Mouse (Mus musculus): ENCODE data around the gene Hist1h2bm. TPM values are rescaled to one million over a fixed set of nuclear protein-coding genes. Genes with fewer than 3 reads are reported as not detected.
"Not testable (repeated sequence)": the region's sequence is repeated elsewhere in the genome, so short reads cannot be mapped to it uniquely, and the experiment has no call there.

Gene Hist1h2bm
- polyA plus RNA-seq, 1 experiment from 2014 or later: 0.82 TPM

DNA sequence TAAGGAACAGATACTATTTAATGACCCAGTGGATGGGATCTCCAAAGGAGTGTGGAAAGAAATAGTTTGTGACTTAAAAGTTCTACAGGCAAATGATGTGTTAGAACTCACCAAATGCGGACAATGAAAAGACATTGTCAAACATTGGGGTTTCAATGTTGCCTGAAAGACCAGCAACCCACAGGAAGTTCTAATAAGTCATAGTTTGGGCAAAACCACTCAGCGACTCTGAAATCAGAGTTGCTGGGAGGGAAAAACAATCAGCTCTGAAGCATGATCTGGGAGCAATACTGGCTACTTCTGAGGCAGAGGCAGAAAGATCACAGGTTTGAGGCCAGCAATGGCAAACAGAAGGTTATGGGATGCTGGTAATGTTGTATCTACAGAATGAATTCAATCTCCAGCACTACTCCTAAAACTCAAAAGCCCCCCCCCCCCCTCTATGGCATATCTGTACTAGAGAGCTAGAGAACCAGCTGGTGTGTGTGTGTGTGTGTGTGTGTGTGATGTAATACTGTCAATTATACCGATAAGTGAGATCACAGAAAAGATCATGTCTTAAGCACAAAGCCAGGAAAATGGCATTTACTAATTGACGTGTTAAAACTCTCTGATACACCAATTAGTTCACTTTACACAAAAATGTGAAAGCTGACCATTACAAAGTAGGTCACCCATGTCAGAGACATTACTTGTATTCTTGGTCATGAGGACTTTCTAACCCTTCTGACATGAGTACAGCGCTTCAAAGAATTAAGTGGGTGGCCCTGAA, 27.7 kb downstream of the Hist1h2bm start:
- H3K4me3 ChIP-seq (ENCODE audit: low read depth, low read length): peak overlapping the region; percentile 54
- no peaks in the 10 kb centered on the region for H3K36me3 ChIP-seq (ENCODE audit: control insufficient read depth, insufficient read depth, low read length)
- ATAC-seq (ENCODE audit: low read depth): no peak
- 7% methylated on average over 5 of the region's 5 CpGs for WGBS
- no peaks in the 10 kb centered on the region for H3K9me3 ChIP-seq (ENCODE audit: control insufficient read depth, low read length)
- peak overlapping the region; percentile 39 for H3K9ac ChIP-seq (replicated peaks; ENCODE audit: low read depth, low read length)
- H3K4me2 ChIP-seq (ENCODE audit: low read depth, low read length): peak overlapping the region; percentile 91
- H3K27ac ChIP-seq (ENCODE audit: low read depth, low read length): peak overlapping the region; percentile 52; the same call in 1 of the 2 replicates
- H3K4me1 ChIP-seq (ENCODE audit: control insufficient read depth, insufficient read depth, low read length): peaks cover 28% of the 10 kb centered on the region
- H3K27me3 ChIP-seq (ENCODE audit: control insufficient read depth, insufficient read depth, low read length): no peaks in the 10 kb centered on the region

DNA sequence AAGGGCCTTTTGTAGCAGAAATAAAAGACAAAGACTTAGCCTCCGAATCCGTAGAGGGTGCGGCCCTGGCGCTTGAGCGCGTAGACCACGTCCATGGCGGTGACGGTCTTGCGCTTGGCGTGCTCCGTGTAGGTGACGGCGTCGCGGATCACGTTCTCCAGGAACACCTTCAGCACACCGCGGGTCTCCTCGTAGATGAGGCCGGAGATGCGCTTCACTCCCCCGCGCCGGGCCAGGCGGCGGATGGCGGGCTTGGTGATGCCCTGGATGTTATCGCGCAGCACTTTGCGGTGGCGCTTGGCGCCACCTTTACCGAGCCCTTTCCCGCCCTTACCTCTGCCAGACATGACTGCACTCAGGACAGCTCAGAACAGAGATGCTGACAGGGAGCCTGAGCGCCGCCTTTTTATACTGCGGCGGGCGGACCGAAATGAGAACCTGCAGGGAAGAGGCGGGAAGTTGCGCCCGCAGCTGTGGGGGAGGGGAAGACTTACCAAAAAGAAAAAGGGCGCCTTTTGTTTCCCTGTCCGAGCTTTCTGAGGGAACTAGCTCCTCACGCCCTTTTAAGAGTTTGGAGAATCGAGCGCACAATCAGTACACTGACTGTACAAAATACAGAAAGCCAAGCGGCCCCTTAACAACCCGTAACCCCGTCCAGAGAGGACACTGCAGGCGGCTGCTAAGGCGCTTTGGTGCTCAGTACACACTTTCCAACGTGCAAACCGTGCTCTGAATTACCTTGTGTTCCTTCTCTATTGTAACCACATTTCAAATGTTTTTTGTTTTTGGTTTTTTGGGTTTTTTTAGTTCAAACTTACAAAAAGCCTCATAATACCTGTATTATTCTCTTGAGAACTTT, 28.5 kb downstream of the Hist1h2bm start, which contains the start of gene Hist1h4k:
TSS of gene Hist1h4k (minus strand) at position 347 of the 859 bp plus-strand sequence.
- peak within 1 kb of the TSS; percentile 54 for H3K4me3 ChIP-seq (ENCODE audit: low read depth, low read length)
- not testable (repeated sequence) for H3K9me3 ChIP-seq (ENCODE audit: control insufficient read depth, low read length); H3K36me3 ChIP-seq (ENCODE audit: control insufficient read depth, insufficient read depth, low read length); H3K27me3 ChIP-seq (ENCODE audit: control insufficient read depth, insufficient read depth, low read length)
- peak within 1 kb of the TSS; percentile 39 for H3K9ac ChIP-seq (replicated peaks; ENCODE audit: low read depth, low read length)
- H3K27ac ChIP-seq (ENCODE audit: low read depth, low read length): peak within 1 kb of the TSS; percentile 80
- H3K4me1 ChIP-seq (ENCODE audit: control insufficient read depth, insufficient read depth, low read length): peaks cover 33% of the 10 kb centered on the region
- peak within 1 kb of the TSS; percentile 91 for H3K4me2 ChIP-seq (ENCODE audit: low read depth, low read length)
- peak; percentile 88 for ATAC-seq (ENCODE audit: low read depth)
- WGBS: under 1% methylated on average over 42 of the region's 56 CpGs

DNA sequence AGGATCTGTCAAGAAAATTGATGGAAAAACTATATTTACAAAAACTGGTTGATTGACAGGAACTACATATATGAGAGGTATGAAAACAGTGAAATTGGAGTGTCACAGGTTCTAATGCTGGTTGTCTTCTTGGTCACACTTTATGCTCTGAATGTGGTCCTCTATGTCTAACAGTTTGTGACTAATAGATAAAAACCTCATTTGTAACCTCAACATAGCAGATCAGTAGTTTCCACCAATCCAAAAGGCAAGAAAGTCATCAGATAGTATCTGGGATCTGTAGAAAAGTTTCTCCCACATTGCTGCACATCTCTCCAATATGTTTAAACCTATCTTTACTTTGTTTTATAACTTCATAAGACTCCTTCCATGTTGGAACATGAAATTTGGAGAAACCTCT, 29.6 kb downstream of the Hist1h2bm start:
- no peaks in the 10 kb centered on the region for H3K27me3 ChIP-seq (ENCODE audit: control insufficient read depth, insufficient read depth, low read length)

DNA sequence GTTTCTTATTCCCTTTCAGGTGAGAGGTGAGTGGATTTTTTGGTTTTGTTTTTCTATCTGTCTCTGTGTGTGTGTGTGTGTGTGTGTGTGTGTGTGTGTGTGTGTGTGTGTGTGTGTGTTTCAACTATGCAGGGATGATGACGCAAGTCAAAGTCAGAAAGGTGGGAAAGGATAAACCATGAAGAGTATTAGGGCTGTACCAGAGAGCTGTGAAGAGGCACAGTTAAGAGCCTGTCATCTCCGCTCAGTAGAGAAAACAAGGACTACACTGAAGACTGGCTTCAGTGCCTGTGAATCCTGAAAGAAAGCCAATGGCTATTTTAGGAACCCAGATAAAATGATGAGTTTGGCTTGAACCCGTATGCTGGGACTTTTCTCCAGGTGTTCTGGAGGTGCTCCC, 30.0 kb downstream of the Hist1h2bm start:
- Histone ChIP-seq H3K4me2 (ENCODE audit: low read depth, low read length) (no peak overlapping the region), H3K4me3 (ENCODE audit: low read depth, low read length) (no peak overlapping the region), H3K36me3 (ENCODE audit: control insufficient read depth, insufficient read depth, low read length) (no peaks in the 10 kb centered on the region), H3K4me1 (ENCODE audit: control insufficient read depth, insufficient read depth, low read length) (peaks cover 33% of the 10 kb centered on the region), H3K27ac (ENCODE audit: low read depth, low read length) (no peak overlapping the region), H3K27me3 (ENCODE audit: control insufficient read depth, insufficient read depth, low read length) (no peaks in the 10 kb centered on the region), H3K9ac (replicated peaks; ENCODE audit: low read depth, low read length) (no peak overlapping the region), H3K9me3 (ENCODE audit: control insufficient read depth, low read length) (no peaks in the 10 kb centered on the region)
- no peak for ATAC-seq (ENCODE audit: low read depth)
- WGBS: 77% methylated on average over 3 of the region's 3 CpGs

More for the DNA sequence above, 29.6 kb downstream of the Hist1h2bm start:
- no peak overlapping the region for H3K4me2 ChIP-seq (ENCODE audit: low read depth, low read length)
- peaks cover 33% of the 10 kb centered on the region for H3K4me1 ChIP-seq (ENCODE audit: control insufficient read depth, insufficient read depth, low read length)
- no peaks in the 10 kb centered on the region for H3K9me3 ChIP-seq (ENCODE audit: control insufficient read depth, low read length)
- no peak for ATAC-seq (ENCODE audit: low read depth)
- no peak overlapping the region for H3K27ac ChIP-seq (ENCODE audit: low read depth, low read length)
- H3K36me3 ChIP-seq (ENCODE audit: control insufficient read depth, insufficient read depth, low read length): no peaks in the 10 kb centered on the region
- H3K4me3 ChIP-seq (ENCODE audit: low read depth, low read length): no peak overlapping the region
- no peak overlapping the region for H3K9ac ChIP-seq (replicated peaks; ENCODE audit: low read depth, low read length)

DNA sequence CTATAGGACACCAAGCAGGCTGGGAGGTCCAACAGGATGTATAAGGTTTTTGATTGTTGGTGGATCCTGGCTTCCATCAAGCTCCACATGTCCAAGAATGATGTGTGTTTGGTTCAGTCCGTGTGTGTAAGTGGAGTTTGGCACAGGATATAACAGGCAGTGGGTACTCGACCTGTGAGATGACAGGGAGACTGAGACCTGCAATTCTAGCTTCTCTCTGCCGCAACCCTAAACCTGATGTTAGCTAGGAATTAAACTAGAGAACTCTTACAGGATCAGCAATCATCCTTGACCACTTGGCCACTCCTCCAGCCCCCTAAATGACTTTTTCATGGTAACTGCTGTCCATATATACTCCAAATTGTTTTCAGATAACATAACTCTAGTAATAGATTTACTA, 30.5 kb downstream of the Hist1h2bm start:
- Histone ChIP-seq H3K36me3 (ENCODE audit: control insufficient read depth, insufficient read depth, low read length) (no peaks in the 10 kb centered on the region), H3K9me3 (ENCODE audit: control insufficient read depth, low read length) (no peaks in the 10 kb centered on the region), H3K4me1 (ENCODE audit: control insufficient read depth, insufficient read depth, low read length) (peaks cover 30% of the 10 kb centered on the region), H3K9ac (replicated peaks; ENCODE audit: low read depth, low read length) (no peak overlapping the region), H3K27ac (ENCODE audit: low read depth, low read length) (no peak overlapping the region), H3K4me2 (ENCODE audit: low read depth, low read length) (0 out of 2 replicates have a peak overlapping the region, but pooled peaks have one; percentile 71), H3K4me3 (ENCODE audit: low read depth, low read length) (no peak overlapping the region), H3K27me3 (ENCODE audit: control insufficient read depth, insufficient read depth, low read length) (no peaks in the 10 kb centered on the region)
- 49% methylated on average over 3 of the region's 3 CpGs for WGBS
- ATAC-seq (ENCODE audit: low read depth): no peak

DNA sequence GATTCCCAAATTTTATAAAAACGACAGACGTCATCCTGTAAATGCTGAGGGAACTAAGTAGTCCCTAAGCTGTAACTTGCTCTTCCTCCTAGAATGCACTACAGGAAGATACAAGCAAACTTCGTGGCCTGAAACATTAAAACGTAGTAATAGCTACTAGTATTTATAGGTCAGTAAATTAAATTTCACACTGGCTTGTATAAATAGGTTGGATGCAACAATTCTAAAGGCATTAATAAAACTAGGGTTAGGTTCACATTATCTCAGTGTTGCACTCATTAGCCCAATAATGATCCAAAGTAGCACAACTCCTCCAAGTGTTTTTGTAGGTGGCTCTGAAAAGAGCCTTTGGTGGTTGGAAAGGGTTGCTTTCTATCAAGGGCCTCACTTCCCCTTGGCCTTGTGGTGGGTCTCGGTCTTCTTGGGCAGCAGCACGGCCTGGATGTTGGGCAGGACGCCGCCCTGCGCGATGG, 31.2 kb downstream of the Hist1h2bm start:
- Histone ChIP-seq H3K4me3 (ENCODE audit: low read depth, low read length) (peak overlapping the region; percentile 38), H3K4me1 (ENCODE audit: control insufficient read depth, insufficient read depth, low read length) (peaks cover 28% of the 10 kb centered on the region), H3K9me3 (ENCODE audit: control insufficient read depth, low read length) (no peaks in the 10 kb centered on the region), H3K27ac (ENCODE audit: low read depth, low read length) (peak overlapping the region; percentile 85), H3K27me3 (ENCODE audit: control insufficient read depth, insufficient read depth, low read length) (no peaks in the 10 kb centered on the region), H3K4me2 (ENCODE audit: low read depth, low read length) (peak overlapping the region; percentile 71), H3K36me3 (ENCODE audit: control insufficient read depth, insufficient read depth, low read length) (no peaks in the 10 kb centered on the region), H3K9ac (replicated peaks; ENCODE audit: low read depth, low read length) (peak overlapping the region; percentile 48)
- 2% methylated on average over 10 of the region's 10 CpGs for WGBS
- ATAC-seq (ENCODE audit: low read depth): no peak

DNA sequence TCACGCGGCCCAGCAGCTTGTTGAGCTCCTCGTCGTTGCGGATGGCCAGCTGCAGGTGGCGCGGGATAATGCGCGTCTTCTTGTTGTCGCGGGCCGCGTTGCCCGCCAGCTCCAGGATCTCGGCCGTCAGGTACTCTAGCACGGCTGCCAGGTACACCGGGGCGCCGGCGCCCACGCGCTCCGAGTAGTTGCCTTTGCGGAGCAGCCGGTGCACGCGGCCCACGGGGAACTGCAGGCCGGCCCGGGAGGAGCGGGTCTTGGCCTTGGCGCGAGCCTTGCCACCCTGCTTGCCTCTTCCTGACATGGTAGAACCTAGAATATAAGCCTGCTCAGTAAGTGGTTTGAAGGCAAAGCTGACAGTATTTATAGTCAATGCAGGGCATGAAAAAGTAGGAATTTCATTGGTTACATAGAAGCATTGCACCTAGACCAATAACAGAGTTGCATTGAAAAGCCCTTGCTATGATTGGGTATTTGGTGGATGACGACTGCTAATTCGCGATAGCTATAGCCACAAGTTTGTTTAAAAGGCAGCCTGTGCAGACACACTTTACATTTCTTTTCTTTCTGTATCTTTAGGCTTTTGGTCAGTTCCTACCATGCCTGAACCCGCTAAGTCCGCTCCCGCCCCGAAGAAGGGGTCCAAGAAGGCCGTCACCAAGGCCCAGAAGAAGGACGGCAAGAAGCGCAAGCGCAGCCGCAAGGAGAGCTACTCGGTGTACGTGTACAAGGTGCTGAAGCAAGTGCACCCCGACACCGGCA, 31.9 kb downstream of the Hist1h2bm start, which contains the start of the genes Hist1h2ak and Hist1h2bn:
TSS of gene Hist1h2ak (minus strand) at position 304 of the 762 bp plus-strand sequence.
TSS of gene Hist1h2bn (plus strand) at position 600 of the 762 bp plus-strand sequence.
- Histone ChIP-seq H3K4me1 (ENCODE audit: control insufficient read depth, insufficient read depth, low read length) (peaks cover 25% of the 10 kb centered on the region), H3K4me3 (ENCODE audit: low read depth, low read length) (peak within 1 kb of the TSS; percentile 38), H3K9ac (replicated peaks; ENCODE audit: low read depth, low read length) (peak within 1 kb of the TSS; percentile 48), H3K4me2 (ENCODE audit: low read depth, low read length) (peak within 1 kb of the TSS; percentile 71), H3K27ac (ENCODE audit: low read depth, low read length) (peak within 1 kb of the TSS; percentile 85)
- peak; percentile 97 for ATAC-seq (ENCODE audit: low read depth)
- not testable (repeated sequence) for H3K27me3 ChIP-seq (ENCODE audit: control insufficient read depth, insufficient read depth, low read length); H3K9me3 ChIP-seq (ENCODE audit: control insufficient read depth, low read length); H3K36me3 ChIP-seq (ENCODE audit: control insufficient read depth, insufficient read depth, low read length)
- under 1% methylated on average over 37 of the region's 50 CpGs for WGBS

DNA sequence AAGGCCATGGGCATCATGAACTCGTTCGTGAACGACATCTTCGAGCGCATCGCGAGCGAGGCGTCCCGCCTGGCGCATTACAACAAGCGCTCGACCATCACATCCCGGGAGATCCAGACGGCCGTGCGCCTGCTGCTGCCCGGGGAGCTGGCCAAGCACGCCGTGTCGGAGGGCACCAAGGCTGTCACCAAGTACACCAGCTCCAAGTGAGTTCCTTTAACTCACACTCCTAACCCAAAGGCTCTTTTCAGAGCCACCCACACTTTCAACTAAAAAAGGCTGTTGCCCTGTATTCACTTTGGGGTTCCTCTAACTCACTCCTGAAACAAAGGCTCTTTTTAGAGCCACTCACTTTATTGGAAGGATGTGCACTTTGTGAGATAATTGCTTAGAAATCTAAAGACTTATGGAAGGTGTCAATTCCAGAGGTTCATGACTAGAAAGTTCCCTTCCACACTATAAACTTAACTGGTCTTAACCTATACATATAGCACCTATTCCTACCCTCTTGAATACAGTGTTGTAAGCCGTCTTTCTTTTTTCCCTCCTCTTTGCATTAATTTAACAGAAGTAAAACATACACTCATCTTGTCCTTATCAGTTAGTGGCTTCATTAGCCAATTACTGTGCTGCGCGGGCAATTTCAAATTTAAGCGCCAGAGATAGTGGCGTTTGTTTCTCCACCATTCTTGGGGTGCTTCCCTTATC, 32.6 kb downstream of the Hist1h2bm start:
- Histone ChIP-seq H3K4me1 (ENCODE audit: control insufficient read depth, insufficient read depth, low read length) (peaks cover 18% of the 10 kb centered on the region), H3K9ac (replicated peaks; ENCODE audit: low read depth, low read length) (0 out of 2 replicates have a peak overlapping the region, but pooled peaks have one; percentile 21), H3K4me3 (ENCODE audit: low read depth, low read length) (peak overlapping the region; percentile 38), H3K4me2 (ENCODE audit: low read depth, low read length) (peak overlapping the region; percentile 71), H3K27ac (ENCODE audit: low read depth, low read length) (peak overlapping the region; percentile 16; the same call in 1 of the 2 replicates)
- 2% methylated on average over 18 of the region's 26 CpGs for WGBS
- not testable (repeated sequence) for H3K27me3 ChIP-seq (ENCODE audit: control insufficient read depth, insufficient read depth, low read length); H3K36me3 ChIP-seq (ENCODE audit: control insufficient read depth, insufficient read depth, low read length); H3K9me3 ChIP-seq (ENCODE audit: control insufficient read depth, low read length)
- peak; percentile 2; the same call in 1 of the 2 replicates for ATAC-seq (ENCODE audit: low read depth)
